Mouse (Mus musculus) left cerebral cortex, adult 11 months (tissue): ENCODE data around the gene Ism1.

Experiments used
- DNase-seq: peaks from one replicate; pipeline ENCODE4 v3.0.0; 2022; ENCODE audit warnings: low spot score

Ism1 gene

DNA sequence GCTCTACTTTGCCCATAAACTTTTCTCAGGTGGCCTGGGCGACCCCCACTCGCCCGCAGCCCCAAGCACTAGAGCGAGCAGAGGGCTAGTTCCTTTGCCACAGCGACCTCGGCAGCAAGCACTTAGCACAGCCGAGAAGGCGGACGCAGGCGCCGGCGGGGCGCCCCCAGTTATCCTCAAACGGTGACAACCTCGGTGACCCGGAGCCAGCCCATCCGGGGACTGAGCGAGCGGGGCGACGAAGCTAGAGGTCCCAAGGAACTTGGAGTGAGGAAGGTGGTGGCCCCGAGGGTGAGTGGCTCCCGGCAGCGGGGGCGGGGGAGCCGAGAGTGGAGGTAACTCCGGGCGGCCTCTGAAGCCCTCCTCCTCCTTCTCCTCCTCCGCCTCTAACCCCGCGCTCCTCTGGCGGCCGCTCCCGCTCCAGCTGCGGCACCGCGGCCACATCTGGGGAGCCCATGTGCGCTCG is at the start of gene Ism1:
TSS of gene Ism1 (plus strand) at position 370 of the 466 bp plus-strand sequence.
- DNase-seq: no peak

GRCm38 (mm10) chr2:139628731-139629130 is 49.2 kb upstream of the Ism1 start:
- DNase-seq: no peak

GRCm38 (mm10) chr2:139629653-139630052 is 48.3 kb upstream of the Ism1 start:
- no peak for DNase-seq

DNA sequence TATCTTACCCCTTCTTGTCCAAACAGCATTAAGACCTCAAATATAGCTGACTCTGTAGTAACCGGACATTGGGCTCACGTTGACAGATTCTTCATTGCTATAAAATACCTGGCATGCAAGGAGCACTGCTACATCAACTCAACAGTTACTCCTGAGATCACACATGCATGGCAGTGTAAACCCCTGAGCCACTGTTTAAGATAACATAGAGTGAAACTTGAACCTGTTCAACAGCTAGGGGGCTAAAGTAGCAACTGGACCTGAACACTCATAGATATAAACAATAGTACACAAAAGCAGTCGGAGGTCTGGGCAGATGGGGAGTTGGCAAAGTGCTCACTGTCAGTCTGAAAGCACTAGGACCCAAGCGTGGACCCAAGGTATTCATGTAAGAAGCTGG is 43.5 kb upstream of the Ism1 start:
- no peak for DNase-seq

DNA sequence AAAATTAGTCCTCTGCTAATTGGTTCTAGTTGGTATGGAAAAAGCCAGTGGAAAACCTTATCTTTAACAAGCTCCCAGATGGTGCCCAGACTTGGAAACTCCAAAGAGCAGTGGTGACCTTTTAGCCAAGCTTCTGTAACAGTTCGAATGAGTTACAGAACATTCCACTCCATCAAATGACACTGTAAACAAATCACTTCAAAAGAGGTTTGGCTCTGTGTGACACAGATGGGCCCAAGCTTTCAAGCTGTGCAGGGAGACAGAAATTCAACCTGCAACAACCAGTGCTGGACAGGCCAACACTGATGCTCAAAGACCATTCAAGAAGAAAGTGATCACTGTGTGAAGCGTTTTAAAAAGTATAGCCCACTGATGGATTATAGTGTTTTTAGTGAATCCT is 40.1 kb upstream of the Ism1 start:
- no peak for DNase-seq

- no peak for DNase-seq
Measured at GRCm38 (mm10) chr2:139641757-139642385, 36.1 kb upstream of the Ism1 start.

DNA sequence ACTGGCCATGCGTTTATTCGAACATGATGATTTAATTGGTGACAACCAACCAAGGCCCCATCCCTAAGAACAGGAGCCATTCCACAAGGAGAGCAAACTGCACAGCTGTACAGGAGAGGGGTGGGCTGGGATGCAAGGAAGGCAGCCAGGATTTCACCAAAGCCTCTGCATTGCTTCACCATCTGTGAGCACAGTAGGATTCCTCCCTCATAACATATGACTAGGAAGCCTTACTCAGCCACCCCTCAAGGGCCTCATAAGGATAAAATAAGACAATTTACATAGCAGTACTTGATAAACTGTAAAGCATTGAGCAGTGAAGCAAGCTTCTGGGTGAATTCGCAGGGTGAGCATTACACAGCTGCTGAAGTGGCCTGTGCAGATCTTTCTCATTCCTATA is 28.5 kb upstream of the Ism1 start:
- DNase-seq: peak; percentile 19

DNA sequence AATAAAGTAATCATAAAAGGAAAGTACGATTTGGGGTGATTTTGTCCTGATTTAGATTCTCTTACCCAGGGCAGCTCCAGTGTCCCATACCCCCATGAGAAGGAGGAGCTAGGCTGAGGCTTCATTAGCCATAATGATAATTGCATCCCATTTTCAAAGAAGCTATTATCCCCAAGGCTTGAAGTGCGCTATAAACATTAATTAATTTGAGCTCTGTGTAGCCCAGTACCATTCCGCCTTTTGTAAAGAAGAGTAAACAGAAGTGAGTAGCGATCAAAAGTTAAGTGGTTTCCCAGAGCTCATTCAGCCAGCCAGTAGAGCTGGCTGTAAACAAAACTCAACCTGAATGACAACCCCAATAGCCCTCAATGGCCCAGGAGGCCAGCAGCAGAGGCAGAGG is 21.2 kb upstream of the Ism1 start:
- no peak for DNase-seq

- DNase-seq: no peak
Measured at GRCm38 (mm10) chr2:139671838-139672237, 6.1 kb upstream of the Ism1 start.

- no peak for DNase-seq
Measured at GRCm38 (mm10) chr2:139672371-139672770, 5.6 kb upstream of the Ism1 start.

GRCm38 (mm10) chr2:139677065-139677762 is 764 bp upstream of the Ism1 start:
- DNase-seq: peak; percentile 64

DNA sequence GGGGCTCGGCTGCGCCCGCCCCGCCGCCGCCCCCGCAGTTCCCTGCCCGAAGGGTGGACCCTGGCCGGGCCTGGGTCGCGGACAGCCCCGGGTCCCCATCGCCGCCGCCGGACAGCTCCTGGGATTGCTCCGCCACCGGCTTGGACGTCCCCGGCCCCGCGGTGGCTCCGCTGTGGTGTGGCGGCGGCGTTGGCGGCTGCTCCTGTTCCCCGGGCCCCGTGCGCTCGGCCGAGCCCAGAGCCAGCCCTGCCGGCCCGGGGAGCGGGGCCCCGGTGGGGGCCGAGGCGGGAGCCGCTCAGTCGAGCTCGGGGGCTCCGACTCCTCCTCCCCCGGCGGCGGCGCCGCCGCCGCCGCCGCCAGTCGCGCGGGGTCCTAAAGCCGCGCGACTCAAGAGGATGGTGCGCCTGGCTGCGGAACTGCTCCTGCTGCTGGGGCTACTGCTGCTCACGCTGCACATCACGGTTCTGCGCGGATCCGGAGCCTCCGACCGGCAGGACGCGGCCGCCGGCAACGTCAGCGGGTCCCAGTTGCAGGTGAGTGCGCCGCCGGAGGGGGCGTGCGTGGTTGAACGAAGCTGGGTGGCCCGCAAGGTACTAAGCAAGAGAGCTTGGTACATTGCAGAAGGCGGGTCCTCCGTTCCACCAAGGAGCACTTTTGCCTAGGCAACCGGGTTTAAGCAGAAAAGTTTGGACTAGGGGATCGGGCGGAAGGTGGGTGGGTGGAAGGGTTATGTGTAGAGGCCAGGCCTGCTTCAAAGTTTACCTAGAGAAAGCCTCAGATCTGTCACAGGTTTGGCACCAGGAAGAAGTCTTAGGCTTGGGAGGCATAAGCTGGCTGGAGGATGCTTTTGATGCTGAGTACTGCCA is 530 bp downstream of the Ism1 start:
- no peak for DNase-seq

GRCm38 (mm10) chr2:139682540-139682939 is 4.6 kb downstream of the Ism1 start:
- no peak for DNase-seq

GRCm38 (mm10) chr2:139689442-139690003 is 11.5 kb downstream of the Ism1 start:
- no peak for DNase-seq

- no peak for DNase-seq
Measured at GRCm38 (mm10) chr2:139693521-139693920, 15.5 kb downstream of the Ism1 start.

DNA sequence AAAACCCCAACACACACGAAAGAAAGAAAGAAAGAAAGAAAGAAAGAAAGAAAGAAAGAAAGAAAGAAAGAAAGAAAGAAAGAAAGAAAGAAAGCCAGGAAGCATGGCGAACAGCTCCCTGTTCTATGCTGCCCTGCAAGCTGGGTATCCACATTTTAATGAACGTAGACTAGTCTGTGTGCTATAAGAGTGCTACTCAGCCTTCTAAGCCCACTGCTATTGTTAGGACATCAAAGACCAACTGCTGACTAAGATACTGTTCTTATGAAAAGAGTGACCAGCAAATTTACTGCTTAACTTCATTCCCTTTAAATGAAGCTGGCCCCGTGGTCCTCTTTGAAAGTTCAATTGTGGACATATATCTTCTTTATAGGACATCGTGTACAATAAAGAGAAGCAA is 16.7 kb downstream of the Ism1 start:
- DNase-seq: no peak

GRCm38 (mm10) chr2:139696578-139696977 is 18.6 kb downstream of the Ism1 start:
- DNase-seq: no peak

DNA sequence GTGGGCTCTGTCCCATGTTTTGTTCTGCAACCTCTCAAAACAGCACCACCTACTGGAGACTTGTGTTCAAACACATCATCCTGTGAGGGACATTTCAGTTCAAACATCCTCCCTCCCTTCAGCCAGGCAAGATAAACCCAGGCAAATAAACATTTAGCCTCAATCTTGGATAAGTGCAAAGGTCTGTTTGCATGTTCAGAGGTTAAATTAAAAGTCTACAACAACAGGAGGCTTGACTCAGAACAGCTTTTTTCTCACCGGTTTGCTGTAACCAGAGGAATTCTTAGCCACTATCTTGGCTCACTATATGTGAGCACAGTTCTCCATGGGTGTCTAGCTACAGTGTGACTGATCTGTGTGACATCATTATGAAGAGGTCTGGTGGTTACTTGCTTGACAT is 22.6 kb downstream of the Ism1 start:
- no peak for DNase-seq

GRCm38 (mm10) chr2:139704951-139705350 is 27.0 kb downstream of the Ism1 start:
- no peak for DNase-seq

- DNase-seq: no peak
Measured at GRCm38 (mm10) chr2:139708194-139708899, 30.4 kb downstream of the Ism1 start.

DNA sequence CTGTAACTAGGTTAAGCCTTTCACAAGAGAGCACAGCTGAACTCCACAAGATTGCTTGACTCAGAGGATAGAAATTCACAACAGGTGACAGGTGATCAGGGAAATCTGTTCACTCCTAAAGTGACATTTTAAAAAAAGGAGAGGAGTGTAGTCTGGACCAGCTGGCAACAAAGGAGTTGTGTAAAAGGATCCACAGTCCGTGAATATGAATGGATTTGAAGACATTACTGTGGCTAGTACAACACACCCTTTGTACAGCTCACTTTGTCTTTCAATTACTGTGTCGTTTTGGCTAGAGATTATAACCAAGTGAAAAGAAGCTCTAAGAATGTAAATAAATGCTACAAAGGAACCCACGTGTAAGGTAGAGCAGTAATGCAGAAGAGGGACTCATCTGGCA is 33.7 kb downstream of the Ism1 start:
- no peak for DNase-seq

DNA sequence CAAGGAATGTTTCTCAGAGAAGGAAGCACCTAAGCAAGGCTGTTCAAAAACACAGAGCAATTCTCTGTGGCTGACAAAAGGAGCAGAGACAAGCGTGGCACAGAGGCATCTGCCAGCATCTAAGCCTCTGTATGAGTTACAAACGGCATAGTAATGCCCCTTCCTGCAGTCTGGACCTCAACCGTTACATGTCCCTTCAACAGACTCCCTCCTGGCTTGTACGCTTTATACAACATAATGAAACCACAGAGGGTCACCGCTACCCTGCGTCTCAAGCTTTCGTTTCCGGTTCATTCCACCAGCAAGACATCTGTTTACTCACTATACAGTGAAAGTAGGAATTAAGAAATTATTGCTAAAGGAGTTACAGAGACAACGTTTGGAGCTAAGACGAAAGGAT is 34.1 kb downstream of the Ism1 start:
- DNase-seq: no peak
